Mouse (Mus musculus): ENCODE measurements around the gene Srsf6. TPM values are rescaled to one million over a fixed set of nuclear protein-coding genes. Genes with fewer than 3 reads are reported as not detected.
"Not testable (repeated sequence)": the region's sequence is repeated elsewhere in the genome, so short reads cannot be mapped to it uniquely, and the experiment has no call there.

The Srsf6 gene
- total RNA-seq (2021): 100 to 1,000 TPM; 118 to 119 TPM

DNA sequence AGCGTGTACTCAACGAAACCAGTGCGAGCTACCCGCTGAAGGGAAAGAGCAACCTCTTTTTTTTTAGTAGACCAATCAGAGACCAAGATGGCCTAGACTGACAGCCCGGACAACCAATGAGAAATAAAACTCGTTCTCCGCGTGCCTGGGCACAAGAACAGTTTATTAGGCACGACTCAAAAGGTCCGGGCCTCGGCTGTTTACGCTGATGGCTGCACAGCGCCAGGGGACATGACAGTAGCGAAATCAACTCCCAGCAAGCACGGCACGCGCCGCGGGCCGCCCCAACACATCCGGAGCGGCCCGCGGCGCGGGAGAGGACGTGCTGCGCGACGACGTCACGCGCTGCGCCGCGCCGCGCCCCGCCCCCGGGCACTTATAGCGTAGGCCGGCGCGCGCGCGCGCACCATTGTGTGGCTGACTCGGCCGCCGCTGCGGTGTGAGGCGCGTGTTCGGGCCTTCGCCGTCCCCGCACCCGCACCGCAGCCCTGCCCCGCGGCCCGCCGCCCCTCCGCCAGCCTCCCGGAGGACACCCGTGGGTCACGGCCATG lies at the start of gene Srsf6:
Gene Srsf6, plus strand, starts transcription at position 406 of the 551 bp plus-strand sequence.
- DNase-seq (ENCODE audit: extremely low spot score in 1 of 2, low spot score in 2 of 2): peak; percentile 88 to 94
- intact Hi-C loops (cut with DNase I): no loop called here

DNA sequence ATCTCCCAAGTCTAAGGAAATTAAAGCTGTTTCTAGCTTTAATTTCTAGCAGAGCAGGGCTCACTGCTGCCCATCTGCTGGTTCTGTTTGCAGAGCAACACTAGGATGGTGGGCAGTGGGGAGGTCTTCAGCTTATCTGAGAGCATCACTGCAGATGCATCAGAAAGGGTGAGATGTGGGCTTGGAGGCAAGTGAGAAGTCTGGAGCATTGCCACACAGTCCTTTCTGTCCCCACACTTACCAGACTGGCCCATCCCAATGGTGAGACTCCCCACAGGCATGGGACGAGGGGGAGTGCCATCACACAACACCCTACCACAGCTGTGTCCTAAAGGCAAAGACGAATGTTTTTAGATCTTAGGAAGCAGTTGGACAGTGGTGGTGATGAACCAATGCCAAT lies 47.2 kb upstream of the Srsf6 start:
- DNase-seq (ENCODE audit: extremely low spot score in 1 of 2, low spot score in 2 of 2): no peak
- intact Hi-C loops (cut with DNase I): no loop called here

DNA sequence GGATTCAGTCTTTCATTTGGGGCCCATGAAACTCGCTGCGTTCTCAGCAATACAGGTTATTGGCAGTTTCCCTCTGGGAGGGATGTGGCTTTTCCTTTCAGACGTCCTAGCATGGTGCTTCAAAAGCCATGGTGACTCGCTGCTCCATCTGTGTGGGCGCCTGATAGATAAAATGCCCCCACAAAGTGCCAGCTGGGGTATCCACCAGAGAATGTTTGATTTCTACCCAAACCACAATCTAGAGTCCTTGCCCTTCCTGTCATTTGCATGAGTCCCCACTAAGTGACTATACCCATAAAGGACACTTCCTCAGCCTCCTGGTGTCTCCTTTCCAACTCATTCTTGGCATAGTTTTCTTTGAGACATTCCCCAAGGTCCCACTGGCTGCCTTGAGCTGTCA lies 44.2 kb upstream of the Srsf6 start:
- DNase-seq (ENCODE audit: extremely low spot score in 1 of 2, low spot score in 2 of 2): no peak
- intact Hi-C loops (cut with DNase I): no loop called here

DNA sequence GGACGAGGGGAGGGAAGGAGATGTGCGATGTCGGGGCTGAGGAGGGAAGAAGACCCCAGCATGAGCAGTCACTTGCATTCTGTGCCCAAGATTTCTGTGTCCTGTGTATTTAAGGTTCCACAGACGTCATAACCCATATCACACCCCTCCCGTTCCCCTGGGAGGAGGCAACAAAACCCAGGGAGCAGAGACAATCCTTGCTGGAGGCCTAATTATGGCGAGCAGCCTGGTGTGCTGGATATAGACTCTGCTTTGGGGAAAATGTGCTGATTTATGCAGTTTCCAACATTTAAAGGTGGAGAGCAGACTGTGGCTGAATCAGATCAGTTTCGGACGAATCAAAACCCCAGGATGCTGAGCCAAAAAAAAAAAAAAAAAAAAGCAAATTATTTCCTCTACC lies 42.7 kb upstream of the Srsf6 start:
- intact Hi-C loops (cut with DNase I): no loop called here
- peak in 1 of 2 experiments; percentile 51 for DNase-seq (ENCODE audit: extremely low spot score in 1 of 2, low spot score in 2 of 2)

DNA sequence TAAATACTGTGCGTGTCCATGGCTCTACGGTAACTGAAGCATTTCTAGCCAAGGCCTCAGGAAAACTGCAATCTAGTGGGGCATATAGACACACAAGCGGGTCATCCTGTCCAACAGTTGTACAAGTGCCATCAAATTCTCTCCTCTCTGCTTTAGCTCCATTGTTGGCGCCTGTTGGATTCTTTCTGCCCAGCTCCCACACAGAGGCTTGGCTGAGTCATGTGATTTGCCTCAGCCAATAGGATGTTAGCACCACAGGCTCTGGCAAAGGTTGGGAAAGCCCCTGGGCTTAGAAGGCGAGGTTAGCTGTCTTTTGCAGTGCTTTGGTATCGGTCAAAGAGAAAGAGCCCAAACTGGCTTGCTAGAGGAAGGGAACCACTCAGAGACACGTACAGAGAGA lies 42.1 kb upstream of the Srsf6 start:
- intact Hi-C loops (cut with DNase I): no loop called here
- DNase-seq (ENCODE audit: extremely low spot score in 1 of 2, low spot score in 2 of 2): no peak

DNA sequence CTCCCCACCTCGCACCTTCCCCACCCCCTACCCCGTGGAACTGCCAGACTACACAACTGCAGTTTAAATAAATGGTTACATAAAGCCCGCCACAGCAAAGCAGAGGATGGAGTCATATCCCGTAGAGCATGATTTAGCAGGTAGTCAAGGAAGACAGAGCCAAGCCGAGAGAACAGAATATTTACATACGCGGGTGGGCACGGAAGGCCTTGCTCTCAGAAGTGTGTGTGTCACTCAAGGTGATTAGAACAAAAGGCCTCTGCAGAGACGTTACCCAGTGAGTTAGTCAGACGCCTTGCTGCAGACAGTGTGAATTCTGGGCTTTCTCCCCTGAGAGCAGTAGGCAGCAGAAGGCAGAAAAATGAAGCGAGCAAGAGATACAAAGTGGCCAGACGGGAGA lies 41.6 kb upstream of the Srsf6 start:
- no peak for DNase-seq (ENCODE audit: extremely low spot score in 1 of 2, low spot score in 2 of 2)
- intact Hi-C loops (cut with DNase I): no loop called here

DNA sequence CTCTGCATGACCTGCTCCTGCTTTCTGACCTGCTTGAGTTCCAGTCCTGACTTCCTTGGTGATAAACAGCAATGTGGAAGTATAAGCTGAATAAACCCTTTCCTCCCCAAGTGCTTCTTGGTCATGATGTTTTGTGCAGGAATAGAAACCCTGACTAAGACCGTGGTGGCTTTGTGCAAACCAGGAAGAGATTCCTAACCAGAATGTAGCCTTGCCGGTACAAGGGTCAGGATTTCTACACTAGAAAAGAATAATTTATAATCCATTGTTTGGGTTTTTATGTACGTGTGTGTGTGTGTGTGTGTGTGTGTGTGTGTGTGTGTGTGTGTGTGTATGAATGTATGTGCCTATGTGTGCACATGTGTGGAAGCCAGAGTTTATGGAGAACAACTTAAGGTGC lies 38.3 kb upstream of the Srsf6 start:
- intact Hi-C loops (cut with DNase I); DNase-seq (ENCODE audit: extremely low spot score in 1 of 2, low spot score in 2 of 2): not testable (repeated sequence)

DNA sequence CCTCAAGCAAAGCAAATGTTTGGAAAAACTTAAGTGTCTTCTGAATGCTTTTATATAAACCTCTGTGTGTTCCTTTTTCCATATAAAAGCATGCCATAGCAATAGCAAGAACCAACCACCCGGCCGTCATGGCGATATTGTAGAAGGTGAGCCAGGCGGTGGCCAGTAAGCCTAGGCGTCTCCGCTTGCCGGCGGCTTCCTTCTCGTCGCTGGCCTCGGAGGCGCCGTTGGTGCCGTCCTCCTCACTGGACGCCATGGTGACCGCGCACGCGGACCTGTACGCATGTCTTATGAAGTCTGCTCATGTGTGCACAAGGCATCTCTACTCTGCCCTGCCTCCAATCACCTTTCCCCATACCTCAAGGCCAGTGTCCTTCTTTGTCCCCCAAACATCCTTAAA lies 32.1 kb upstream of the Srsf6 start:
- DNase-seq (ENCODE audit: extremely low spot score in 1 of 2, low spot score in 2 of 2); intact Hi-C loops (cut with DNase I): not testable (repeated sequence)

DNA sequence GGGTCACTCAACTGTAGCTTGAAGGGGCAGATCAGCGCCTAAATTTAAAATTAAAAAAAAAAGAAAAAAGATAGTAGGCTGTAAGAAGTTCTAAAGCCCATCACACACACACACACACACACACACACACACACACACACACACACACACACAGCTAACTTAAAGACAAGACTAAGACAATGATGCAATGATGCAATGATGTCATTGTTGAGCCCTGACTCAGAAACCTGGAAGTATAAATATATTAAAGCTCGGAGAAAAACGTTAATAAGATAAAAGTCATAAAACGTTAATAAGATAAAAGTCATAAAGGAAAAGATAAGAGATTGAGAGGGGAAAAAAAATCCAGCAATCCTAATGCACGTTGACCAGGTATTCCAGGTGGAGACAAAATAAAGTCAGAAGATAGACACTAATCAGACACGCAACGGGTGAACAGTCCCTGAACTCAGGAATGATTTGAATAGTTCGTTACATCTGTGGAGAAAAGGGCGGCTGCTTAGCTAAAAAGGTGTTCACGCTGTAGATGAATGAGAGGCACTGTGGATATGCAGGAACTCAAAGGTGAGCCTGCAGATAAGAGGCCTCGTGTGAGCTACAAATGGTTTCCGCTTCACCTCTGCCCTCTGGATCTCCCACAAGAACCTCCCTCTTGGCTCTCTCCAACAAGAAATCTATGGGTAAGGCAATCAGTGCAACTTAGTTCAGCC lies 31.3 kb upstream of the Srsf6 start:
- intact Hi-C loops (cut with DNase I): no loop called here
- DNase-seq (ENCODE audit: extremely low spot score in 1 of 2, low spot score in 2 of 2): no peak

DNA sequence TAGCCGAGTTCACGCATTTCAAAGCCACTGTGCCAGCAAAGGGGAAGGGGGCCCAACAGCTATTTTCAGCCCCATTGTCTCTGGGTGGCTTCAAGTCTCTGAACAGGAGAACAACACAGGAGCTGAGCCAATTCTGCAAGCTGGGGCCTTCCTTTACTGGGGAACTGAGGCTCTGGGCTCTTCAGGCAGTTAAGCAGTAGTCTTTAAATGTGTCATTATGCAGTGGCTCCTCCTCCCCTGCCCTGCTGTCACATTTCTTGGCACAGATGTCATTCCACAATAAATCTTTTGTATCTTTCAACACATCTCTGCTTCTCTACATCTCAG lies 30.8 kb upstream of the Srsf6 start:
- no peak for DNase-seq (ENCODE audit: extremely low spot score in 1 of 2, low spot score in 2 of 2)
- intact Hi-C loops (cut with DNase I): no loop called here

DNA sequence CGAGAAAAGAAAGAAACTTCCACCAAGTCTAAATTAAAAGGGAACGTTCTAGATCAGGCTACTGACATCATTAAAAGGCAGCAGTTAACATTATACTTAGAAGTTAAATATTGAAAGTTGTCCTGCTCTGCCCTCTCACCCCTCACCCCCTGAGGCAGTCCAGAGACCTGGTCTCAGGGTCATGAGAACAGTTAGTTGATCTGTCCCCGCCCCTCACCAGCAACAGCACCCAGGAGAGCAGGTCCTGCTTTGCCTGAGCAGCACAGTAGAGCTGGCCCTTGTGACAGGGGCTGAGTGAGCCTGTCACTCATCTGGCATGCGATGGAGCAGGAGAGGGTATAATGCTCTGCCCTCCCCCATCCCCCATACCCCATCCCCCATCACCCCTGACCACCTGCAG lies 25.4 kb upstream of the Srsf6 start:
- no peak for DNase-seq (ENCODE audit: extremely low spot score in 1 of 2, low spot score in 2 of 2)
- intact Hi-C loops (cut with DNase I): no loop called here

DNA sequence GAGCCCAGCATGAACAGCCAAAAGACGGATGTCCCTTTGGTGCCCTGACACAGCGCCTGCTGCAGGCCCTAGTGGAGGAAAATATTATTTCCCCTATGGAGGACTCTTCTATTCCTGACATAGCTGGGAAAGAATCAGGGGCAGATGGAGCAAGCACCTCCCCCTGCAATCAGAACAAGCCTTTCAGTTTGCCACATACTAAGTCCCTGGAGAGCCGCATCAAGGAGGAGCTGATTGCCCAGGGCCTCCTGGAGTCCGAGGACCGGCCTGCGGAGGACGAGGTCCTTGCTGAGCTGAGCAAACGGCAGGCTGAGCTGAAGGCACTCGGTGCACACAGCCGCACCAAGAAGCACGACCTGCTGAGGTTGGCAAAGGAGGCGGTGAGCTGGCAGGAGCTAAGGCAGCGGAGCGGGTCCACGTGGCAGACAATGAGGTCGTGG lies 23.3 kb upstream of the Srsf6 start:
- intact Hi-C loops (cut with DNase I): no loop called here
- DNase-seq (ENCODE audit: extremely low spot score in 1 of 2, low spot score in 2 of 2): no peak

DNA sequence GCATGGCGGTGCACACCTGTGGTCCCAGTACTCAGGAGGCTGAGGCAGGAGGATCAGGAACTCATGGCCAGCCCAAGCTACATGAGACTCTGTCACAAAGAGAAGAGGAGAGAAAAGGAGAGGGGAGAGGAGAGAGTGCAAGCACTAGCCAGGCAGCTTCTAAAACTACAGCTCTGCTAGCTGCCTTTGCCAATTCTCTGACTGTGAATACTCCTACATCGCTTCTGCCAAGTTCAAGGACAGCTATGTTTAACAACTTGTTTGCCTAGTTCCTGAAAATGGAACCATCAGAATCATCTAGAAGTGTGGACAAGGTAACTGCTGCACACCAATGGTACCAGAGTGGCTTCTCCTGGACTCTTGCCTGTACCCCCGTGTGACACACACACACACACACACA lies 17.3 kb upstream of the Srsf6 start:
- DNase-seq (ENCODE audit: extremely low spot score in 1 of 2, low spot score in 2 of 2): peak in 1 of 2 experiments; percentile 8
- intact Hi-C loops (cut with DNase I): loop anchor here (5.0 kb wide), 1 partner anchor 252 kb away; the partner anchor contains the start of gene Ptprt

DNA sequence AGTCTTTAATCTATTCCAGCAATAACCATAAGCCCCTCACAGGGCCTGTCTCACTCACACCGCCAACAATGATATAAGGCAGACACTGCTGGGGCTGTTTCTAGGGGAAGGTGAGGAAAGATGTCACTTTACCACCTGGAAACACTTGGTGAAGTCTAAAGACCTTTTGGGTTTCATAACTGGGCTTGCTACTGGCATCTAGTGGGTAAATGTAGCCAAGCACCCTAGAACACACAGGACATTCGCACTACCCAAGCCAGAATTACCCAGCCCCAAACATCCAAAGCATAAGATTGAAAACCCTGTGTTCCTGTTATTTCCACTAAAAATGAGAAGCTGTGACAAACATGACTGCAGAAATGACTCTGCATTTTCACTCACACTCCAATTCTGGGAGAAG lies 16.8 kb upstream of the Srsf6 start:
- intact Hi-C loops (cut with DNase I): loop anchor here (5.0 kb wide), 1 partner anchor 252 kb away; the partner anchor contains the start of gene Ptprt
- peak in 1 of 2 experiments; percentile 14 for DNase-seq (ENCODE audit: extremely low spot score in 1 of 2, low spot score in 2 of 2)

DNA sequence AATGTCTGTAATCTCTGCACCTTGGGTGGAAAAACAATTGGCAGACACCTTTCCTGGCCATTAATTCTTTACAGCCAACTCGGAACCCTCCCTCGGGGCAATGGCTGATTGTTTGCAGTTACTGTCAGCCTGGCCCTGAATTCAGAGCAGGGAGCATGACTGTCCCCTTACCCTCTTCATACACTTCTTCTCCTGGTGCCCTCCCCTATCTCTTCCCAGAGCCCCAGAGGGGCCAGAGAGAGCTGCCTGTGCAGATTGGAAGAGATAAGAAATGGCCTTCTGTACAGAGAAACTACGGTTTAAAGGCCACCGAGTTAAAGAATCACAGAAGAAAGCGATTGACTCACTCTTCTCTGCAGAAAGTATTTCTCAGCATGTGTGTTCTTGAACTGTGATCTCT lies 11.4 kb upstream of the Srsf6 start:
- peak in 1 of 2 experiments; percentile 9 for DNase-seq (ENCODE audit: extremely low spot score in 1 of 2, low spot score in 2 of 2)
- intact Hi-C loops (cut with DNase I): loop anchor here (5.0 kb wide), 2 partner anchors 412 to 482 kb away; no protein-coding TSS in a partner anchor

DNA sequence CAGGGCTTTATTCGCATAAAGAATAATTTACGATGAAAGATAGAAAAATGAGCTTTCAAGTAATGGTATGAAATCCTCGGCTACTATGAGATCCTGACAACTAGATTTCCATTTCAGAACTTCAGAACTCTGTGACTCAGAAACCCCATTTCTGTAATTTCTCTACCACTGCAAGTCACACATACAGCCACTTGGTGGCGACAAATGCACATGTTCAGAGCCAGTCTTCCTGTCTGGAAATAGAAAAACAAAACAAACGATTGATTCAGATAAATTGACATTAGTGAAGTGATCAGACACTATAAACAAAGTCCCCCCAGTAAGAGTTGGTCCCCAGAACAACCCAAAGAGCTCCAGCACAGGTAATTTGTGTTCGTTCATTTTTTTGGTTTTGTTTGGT lies 9.1 kb upstream of the Srsf6 start:
- peak in 1 of 2 experiments; percentile 44 for DNase-seq (ENCODE audit: extremely low spot score in 1 of 2, low spot score in 2 of 2)
- intact Hi-C loops (cut with DNase I): loop anchor here (5.0 kb wide), 2 partner anchors 410 to 480 kb away; no protein-coding TSS in a partner anchor

DNA sequence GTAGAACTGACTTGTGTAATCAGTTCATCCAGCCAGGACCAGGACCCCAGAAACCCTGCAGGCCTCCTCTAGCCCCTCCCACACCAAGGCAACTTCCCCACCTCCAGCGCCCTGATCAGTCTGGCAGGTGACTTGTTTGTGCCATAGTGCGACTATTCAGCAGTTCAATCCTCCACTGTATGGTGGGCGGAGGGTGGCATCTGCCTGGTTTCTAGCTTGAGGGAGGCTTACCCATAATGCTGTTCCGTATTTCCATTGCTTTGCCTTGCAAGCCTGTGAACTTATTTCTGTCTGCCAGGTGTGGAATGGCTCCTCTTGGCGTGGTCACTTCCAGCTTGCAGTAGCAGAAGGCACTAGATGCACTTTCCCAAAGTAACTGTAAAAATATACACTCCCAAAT lies 8.5 kb upstream of the Srsf6 start:
- intact Hi-C loops (cut with DNase I): loop anchor here (5.0 kb wide), 2 partner anchors 409 to 479 kb away; no protein-coding TSS in a partner anchor
- peak in 1 of 2 experiments; percentile 18 for DNase-seq (ENCODE audit: extremely low spot score in 1 of 2, low spot score in 2 of 2)

DNA sequence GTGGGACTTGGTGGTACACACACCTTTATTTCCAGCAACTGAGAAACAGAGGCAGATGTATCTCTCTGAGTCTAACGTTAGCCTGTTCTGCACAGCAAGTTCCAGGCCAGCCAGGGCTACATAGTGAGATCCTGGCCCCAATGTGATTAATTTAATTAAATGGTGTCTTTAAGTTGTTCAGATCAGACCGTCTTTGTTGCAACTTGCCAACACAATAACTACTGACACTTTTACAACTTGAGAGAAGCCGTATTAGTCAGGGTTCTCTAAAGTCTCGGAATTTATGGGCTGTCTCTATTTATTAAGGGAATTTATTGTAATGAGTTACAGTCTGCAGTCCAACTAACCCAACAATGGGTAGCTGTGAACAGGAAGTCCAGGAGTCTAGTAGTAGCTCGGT lies 7.2 kb upstream of the Srsf6 start:
- no peak for DNase-seq (ENCODE audit: extremely low spot score in 1 of 2, low spot score in 2 of 2)
- intact Hi-C loops (cut with DNase I): loop anchor here (5.0 kb wide), 2 partner anchors 408 to 478 kb away; no protein-coding TSS in a partner anchor

DNA sequence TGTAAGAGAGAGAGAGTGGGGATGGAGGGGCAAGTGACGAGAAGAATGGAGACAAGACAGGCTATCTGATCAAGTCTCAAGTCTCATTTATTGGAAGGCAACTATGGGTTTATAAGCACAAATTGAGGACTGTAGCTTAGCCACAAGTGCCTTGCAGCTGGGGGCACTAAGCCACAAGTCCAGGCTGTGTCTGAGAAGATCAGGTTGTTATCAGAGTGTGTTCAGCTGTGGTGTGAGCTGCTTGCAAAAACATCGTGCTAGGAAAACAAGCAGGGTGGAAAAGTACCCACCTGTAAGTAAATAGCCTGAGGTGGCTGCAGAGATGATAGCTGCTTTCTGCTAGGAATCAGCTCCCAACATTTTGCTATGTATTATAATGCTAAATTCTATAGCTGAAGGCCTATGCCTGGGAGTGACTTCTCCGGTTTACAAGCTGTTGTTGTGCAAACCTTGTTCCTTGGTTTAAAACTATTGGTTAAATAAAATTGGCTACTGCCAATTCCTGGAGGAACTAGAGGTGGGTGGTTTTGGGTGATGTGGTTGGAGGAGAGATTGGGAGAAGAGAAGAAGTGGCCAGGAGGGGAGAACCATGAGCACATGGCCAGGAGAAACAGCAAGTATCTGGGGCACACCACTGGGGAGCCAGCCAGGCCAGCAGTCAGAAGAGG lies 3.3 kb upstream of the Srsf6 start:
- DNase-seq (ENCODE audit: extremely low spot score in 1 of 2, low spot score in 2 of 2): no peak
- intact Hi-C loops (cut with DNase I): loop anchor here (2.0 kb wide), 1 partner anchor 89 kb away; the partner anchor contains the start of gene Ift52

DNA sequence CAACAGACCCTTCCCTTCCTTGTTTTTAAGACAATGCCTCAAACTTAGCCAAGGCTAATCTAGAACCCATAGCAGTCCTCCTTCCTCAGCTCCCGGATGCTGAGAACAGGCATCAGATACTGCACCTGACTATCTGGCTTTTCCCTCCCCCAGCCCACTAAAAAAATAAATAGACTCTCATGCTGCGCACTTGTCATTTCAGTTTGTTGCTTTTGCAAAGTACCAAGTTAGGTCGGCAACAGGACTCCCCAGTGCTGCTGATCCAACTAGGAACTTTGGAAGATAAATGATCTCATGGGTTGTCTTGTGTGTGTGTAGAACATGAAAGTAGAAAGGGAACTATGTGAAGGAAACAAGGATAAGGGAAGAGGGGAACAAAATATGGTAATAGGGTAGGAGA lies 1.6 kb upstream of the Srsf6 start:
- no peak for DNase-seq (ENCODE audit: extremely low spot score in 1 of 2, low spot score in 2 of 2)
- intact Hi-C loops (cut with DNase I): no loop called here

All from left cerebral cortex, postnatal 10 days (tissue).